Mouse (Mus musculus) adipose tissue, adult 10 weeks (tissue): ENCODE results near the gene Fcor. TPM values are rescaled to one million over a fixed set of nuclear protein-coding genes. Genes with fewer than 3 reads are reported as not detected.

Source experiments
- polyA plus RNA-seq: library from polyadenylated mRNA; stranded (reverse); fragments of 350-450 nt; fragmentation: Illumina TruSeq; extraction: RNeasy Lipid Tissue Mini Kit (QIAGEN cat#74804); gene quantifications from one replicate; pipeline ENCODE4 v1.2.3, GENCODE M21; 2014; ENCODE audit warnings: low read depth, low replicate concordance

Fcor gene
- 100 TPM for polyA plus RNA-seq

GRCm38 (mm10) chr8:3671980-3672491, at the start of gene Fcor:
TSS of gene Fcor (minus strand) at chr8:3672362.

DNA sequence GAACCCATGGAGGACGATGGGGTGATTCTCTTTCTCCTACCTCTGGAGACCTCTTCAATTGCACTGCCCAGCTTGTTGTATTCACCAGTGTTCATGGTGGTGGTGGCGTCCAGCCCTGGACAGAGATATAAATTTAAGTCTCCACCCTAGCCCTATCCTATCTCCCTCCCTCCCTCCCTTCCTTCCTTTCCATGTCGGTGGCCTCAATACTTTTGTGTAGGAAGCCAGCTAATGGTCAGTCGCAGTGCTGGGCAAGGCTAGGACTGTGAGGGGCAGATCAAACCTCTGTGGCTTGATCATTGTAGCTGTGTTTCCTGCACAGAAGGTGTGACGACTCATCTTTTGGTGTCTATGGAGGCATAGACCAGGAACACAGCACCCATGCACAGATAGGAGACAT, 48.4 kb upstream of the Fcor start, which contains the start of gene Clec4g:
Gene Clec4g (minus strand): TSS at position 101 of the 400 bp plus-strand sequence.

GRCm38 (mm10) chr8:3694121-3694520, 22.0 kb upstream of the Fcor start, which contains the start of gene Fcer2a:
TSS of gene Fcer2a (minus strand) at chr8:3694175.

GRCm38 (mm10) chr8:3676131-3676992, 4.2 kb upstream of the Fcor start, which contains the start of gene Trappc5:
TSS of gene Trappc5 (plus strand) at chr8:3676299.

GRCm38 (mm10) chr8:3665507-3665906, 6.7 kb downstream of the Fcor start, which contains the start of gene Mcemp1:
TSS of gene Mcemp1 (plus strand) at chr8:3665754.

DNA sequence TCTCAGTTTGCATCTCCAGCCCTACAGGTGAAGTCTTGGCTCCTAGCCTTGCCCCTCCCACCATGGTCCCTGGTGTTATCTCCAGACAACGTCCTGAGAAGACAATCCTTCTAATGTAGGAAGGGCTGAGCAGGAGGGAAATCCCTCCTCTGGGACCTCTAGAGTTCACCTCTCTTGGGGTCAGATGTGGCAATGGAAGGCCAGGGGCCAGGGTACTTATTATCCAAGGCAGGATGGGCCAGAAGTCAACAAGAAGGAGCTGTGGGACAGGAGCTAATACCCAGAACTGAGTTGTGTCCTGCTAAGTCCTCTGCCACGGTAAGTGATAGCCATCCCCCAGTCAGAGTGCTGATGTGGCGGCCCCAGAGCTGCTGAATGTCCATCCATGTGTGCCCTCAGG, 16.6 kb downstream of the Fcor start, which contains the start of gene Retn:
Gene Retn (plus strand): TSS at position 245 of the 400 bp plus-strand sequence.

GRCm38 (mm10) chr8:3630647-3631477, 41.3 kb downstream of the Fcor start, which contains the start of gene Stxbp2:
TSS of gene Stxbp2 (plus strand) at chr8:3630955.

GRCm38 (mm10) chr8:3625445-3625844, 46.7 kb downstream of the Fcor start, which contains the start of gene Pcp2:
TSS of gene Pcp2 (minus strand) at chr8:3625545.

DNA sequence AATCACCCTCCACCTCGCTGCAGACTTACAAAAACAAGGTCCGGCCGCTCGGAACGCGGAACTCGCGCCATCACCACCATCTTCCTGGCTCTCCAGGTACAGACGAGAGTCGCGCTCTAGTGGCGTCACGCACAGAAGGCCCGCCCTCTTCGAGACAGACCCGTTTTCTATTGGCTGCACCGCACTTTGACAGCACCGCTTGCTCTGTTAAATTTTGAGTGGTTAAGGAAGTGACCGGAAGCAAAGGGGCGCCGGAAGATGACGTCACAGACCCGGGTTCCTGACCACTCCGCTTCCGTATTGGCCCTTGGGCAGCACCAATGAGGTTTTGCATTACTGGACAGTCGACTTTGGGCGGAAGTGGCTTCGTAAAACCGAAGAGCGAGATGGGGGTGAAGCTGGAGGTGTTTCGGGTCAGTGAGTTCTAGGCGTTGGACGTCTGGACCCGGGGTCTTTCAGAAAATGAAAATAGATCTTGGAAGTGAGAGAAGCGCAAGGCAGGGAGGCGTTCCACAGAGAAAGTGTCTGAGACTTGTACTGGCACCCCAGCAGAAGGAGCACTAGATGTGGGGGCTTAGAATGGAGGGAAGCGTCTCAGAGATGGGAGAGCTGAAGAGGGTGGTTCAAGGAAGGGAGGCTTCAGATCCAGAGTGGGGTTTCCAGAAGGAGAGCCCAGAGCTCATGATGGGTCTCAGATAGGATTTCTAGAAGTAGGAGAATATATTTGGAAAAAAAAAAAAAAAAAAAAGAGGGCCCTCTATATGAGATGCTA, 50.8 kb downstream of the Fcor start, which contains the start of the genes Xab2 and Pet100:
Gene Xab2 (minus strand): TSS at position 118 of the 772 bp plus-strand sequence.
Gene Pet100 (plus strand): TSS at position 350 of the 772 bp plus-strand sequence.

Other genes with a start within 250 kb of the Fcor start
- 29.0 TPM for gene Pex11g, start 204.7 kb downstream of the Fcor start, polyA plus RNA-seq
- gene Tex45, start 201.5 kb downstream of the Fcor start, polyA plus RNA-seq, result 0.73 TPM
- 21.0 TPM for gene Zfp358, start 179.2 kb downstream of the Fcor start, polyA plus RNA-seq
- 83.5 TPM for gene Mcoln1, start 171.9 kb downstream of the Fcor start, polyA plus RNA-seq
- 49.1 TPM for gene Pnpla6, start 157.0 kb downstream of the Fcor start, polyA plus RNA-seq
- 6.5 TPM for gene C330021F23Rik, start 104.4 kb downstream of the Fcor start, polyA plus RNA-seq
- gene Camsap3, start 85.1 kb downstream of the Fcor start, polyA plus RNA-seq, result 36.3 TPM
- gene Xab2, start 51.0 kb downstream of the Fcor start, polyA plus RNA-seq, result 33.1 TPM
- gene Pet100, start 50.8 kb downstream of the Fcor start, polyA plus RNA-seq, result 68.9 TPM
- gene Pcp2, start 46.8 kb downstream of the Fcor start, polyA plus RNA-seq, result not detected
- gene Stxbp2, start 41.4 kb downstream of the Fcor start, polyA plus RNA-seq, result 92.1 TPM
- gene Retn, start 16.6 kb downstream of the Fcor start, polyA plus RNA-seq, result 947 TPM
- gene Mcemp1, start 6.6 kb downstream of the Fcor start, polyA plus RNA-seq, result 0.68 TPM
- gene Trappc5, start 3.9 kb upstream of the Fcor start, polyA plus RNA-seq, result 19.8 TPM
- gene Fcer2a, start 21.8 kb upstream of the Fcor start, polyA plus RNA-seq, result 0.12 TPM
- gene Clec4g, start 48.3 kb upstream of the Fcor start, polyA plus RNA-seq, result 0.38 TPM
- 10.0 TPM for gene Cd209a, start 76.6 kb upstream of the Fcor start, polyA plus RNA-seq
- gene Cd209e, start 181.9 kb upstream of the Fcor start, polyA plus RNA-seq, result not detected
- 14.4 TPM for gene Cd209d, start 206.2 kb upstream of the Fcor start, polyA plus RNA-seq